Mouse (Mus musculus): ENCODE measurements around the gene Usp54. TPM values are rescaled to one million over a fixed set of nuclear protein-coding genes. Genes with fewer than 3 reads are reported as not detected.

Usp54 gene
- polyA plus RNA-seq, 1 experiment from 2014 or later = 8.6 TPM

DNA sequence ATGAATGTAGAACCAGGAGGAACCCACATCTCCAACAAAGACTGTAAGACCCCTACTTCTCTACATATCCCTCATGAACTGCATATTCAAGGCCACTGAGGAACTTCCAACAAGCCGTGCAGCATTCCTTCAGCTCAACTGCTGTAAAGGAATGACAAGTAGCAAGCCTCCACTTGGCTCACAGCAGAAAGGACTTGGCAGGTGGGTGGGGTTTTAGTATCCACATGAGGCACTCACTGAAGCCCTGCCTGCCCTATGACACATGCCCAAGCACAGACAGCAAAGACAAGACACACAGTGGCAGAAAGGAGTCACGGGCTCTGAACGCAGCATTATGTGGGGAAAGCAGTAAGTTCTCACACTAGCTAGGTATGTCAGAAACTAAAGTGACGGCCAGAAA is 30.7 kb downstream of the Usp54 start:
- no peaks in the 10 kb centered on the region for H3K27me3 ChIP-seq (replicated peaks; ENCODE audit: control insufficient read depth, insufficient read depth, low read length)
- H3K4me3 ChIP-seq (ENCODE audit: low read depth, low read length) = no peak overlapping the region
- no peak overlapping the region for H3K27ac ChIP-seq (ENCODE audit: low read depth, low read length)
- H3K4me2 ChIP-seq (ENCODE audit: low read length) = no peak overlapping the region
- H3K4me1 ChIP-seq (ENCODE audit: control insufficient read depth, insufficient read depth, low read length) = no peaks in the 10 kb centered on the region
- DNase-seq (ENCODE audit: low spot score) = no peak
- no peak for ATAC-seq
- H3K9ac ChIP-seq (ENCODE audit: low read length) = no peak overlapping the region
- H3K36me3 ChIP-seq (ENCODE audit: control insufficient read depth, insufficient read depth, low read length) = peaks cover 11% of the 10 kb centered on the region
- 92% methylated on average over 4 of the region's 4 CpGs for WGBS
- no peaks in the 10 kb centered on the region for H3K9me3 ChIP-seq (replicated peaks; ENCODE audit: control insufficient read depth, low read length)

DNA sequence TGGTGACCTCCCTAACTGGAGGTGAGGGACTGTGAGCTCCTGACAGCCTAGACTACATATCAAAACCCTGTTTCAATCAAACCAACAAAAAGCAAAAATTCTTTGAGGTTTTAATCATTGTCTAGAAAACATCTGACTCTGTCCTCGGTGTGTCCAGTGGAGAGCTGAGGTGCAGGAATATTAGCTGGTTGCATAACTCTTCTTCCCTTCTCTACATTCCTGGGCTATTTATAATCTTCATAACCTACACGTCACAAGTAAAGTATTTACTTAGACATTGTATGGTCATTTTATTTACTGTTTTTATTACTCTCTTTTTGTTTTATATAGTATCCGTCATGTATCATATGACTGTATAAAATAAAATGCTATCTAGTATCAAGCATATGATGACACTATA is 31.3 kb downstream of the Usp54 start:
- Histone ChIP-seq H3K4me1 (ENCODE audit: control insufficient read depth, insufficient read depth, low read length) (no peaks in the 10 kb centered on the region), H3K27me3 (replicated peaks; ENCODE audit: control insufficient read depth, insufficient read depth, low read length) (no peaks in the 10 kb centered on the region), H3K4me3 (ENCODE audit: low read depth, low read length) (no peak overlapping the region), H3K27ac (ENCODE audit: low read depth, low read length) (no peak overlapping the region), H3K9ac (ENCODE audit: low read length) (no peak overlapping the region), H3K4me2 (ENCODE audit: low read length) (no peak overlapping the region), H3K36me3 (ENCODE audit: control insufficient read depth, insufficient read depth, low read length) (peaks cover 11% of the 10 kb centered on the region), H3K9me3 (replicated peaks; ENCODE audit: control insufficient read depth, low read length) (no peaks in the 10 kb centered on the region)
- WGBS = 96% methylated on average over 3 of the region's 3 CpGs
- no peak for DNase-seq (ENCODE audit: low spot score)
- no peak for ATAC-seq

DNA sequence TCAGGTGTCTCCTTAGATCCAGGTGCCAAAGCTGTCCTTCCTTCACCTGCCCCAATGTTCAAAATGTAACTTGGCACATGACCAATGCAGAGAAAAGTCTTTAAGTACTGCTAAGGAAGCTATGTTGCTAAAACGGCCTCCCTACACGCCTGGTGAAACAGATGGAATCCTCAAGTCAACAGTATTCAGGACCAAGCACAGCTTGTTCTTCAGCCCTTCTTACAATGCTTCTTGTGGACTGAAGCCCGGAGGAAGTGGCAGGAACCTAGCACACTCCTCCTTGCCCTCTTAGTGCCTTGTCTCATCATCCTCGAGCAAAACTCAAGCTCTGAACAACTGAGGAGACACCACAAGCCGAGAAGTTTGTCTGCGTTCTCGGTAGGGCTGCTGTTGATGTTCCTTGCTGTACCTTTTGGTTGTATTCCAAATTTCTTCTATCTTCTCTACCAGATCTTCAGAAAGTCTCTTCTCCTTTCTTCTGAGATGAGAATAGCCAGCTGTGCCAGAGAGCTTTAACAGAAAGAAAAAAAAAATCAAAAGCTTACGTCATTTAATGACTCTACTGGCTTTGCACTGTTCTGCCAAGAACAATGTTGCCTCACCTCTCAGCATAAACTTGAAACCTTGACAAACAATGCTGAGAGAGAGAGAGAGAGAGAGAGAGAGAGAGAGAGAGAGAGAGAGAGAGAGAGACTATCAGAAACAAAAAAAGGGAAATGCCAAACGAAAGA is 33.3 kb downstream of the Usp54 start:
- WGBS = 89% methylated on average over 9 of the region's 9 CpGs
- no peak for ATAC-seq
- Histone ChIP-seq H3K9me3 (replicated peaks; ENCODE audit: control insufficient read depth, low read length) (no peaks in the 10 kb centered on the region), H3K36me3 (ENCODE audit: control insufficient read depth, insufficient read depth, low read length) (peaks cover 11% of the 10 kb centered on the region), H3K4me2 (ENCODE audit: low read length) (no peak overlapping the region), H3K9ac (ENCODE audit: low read length) (no peak overlapping the region), H3K4me3 (ENCODE audit: low read depth, low read length) (no peak overlapping the region), H3K27ac (ENCODE audit: low read depth, low read length) (no peak overlapping the region), H3K4me1 (ENCODE audit: control insufficient read depth, insufficient read depth, low read length) (no peaks in the 10 kb centered on the region), H3K27me3 (replicated peaks; ENCODE audit: control insufficient read depth, insufficient read depth, low read length) (no peaks in the 10 kb centered on the region)
- DNase-seq (ENCODE audit: low spot score) = no peak

DNA sequence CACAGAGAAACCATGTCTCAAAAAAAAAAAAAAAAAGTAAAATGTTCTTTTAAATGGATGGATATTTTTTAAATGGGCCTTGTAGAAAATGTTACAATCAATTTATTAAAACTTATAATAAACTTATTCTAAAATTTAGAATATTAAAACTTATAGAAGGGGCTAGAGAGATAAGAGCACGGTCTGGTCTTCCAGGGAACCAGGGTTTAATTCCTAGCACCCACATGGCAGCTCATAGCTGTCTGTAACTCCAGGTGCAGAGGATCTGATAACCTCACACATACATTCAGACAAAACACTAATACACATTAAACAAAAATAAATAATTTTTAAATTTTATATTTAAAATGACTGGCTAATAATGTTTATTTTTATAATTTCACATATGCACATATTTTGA is 39.6 kb downstream of the Usp54 start:
- Histone ChIP-seq H3K4me1 (ENCODE audit: control insufficient read depth, insufficient read depth, low read length) (no peaks in the 10 kb centered on the region), H3K36me3 (ENCODE audit: control insufficient read depth, insufficient read depth, low read length) (peaks cover 3% of the 10 kb centered on the region; the same call in 1 of the 2 replicates), H3K27ac (ENCODE audit: low read depth, low read length) (no peak overlapping the region), H3K4me3 (ENCODE audit: low read depth, low read length) (no peak overlapping the region), H3K4me2 (ENCODE audit: low read length) (no peak overlapping the region), H3K9ac (ENCODE audit: low read length) (no peak overlapping the region), H3K27me3 (replicated peaks; ENCODE audit: control insufficient read depth, insufficient read depth, low read length) (no peaks in the 10 kb centered on the region), H3K9me3 (replicated peaks; ENCODE audit: control insufficient read depth, low read length) (no peaks in the 10 kb centered on the region)
- no peak for ATAC-seq
- DNase-seq (ENCODE audit: low spot score) = no peak
- 91% methylated on average over 1 of the region's 1 CpGs for WGBS

DNA sequence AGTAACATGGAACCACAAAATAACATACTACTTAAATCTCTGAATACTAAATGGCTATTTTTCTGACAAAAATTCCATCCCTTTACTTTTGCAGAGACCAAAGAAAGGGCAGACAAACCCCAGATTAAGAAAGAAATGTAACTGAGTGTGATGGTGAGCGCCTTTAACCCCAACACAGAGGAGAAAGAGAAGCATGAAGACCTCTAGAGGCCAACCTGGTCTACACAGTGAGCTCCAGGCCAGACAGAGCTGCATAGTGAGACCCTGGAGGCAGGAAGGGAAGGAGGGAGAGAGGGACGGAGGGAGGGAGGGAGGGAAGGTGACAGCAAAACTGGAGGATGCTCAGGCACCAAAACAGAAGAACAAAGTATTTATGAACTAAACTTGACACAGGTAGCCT is 40.7 kb downstream of the Usp54 start:
- DNase-seq (ENCODE audit: low spot score) (no peak), ATAC-seq (no peak)
- H3K9me3 ChIP-seq (replicated peaks; ENCODE audit: control insufficient read depth, low read length) = no peaks in the 10 kb centered on the region
- WGBS = 54% methylated on average over 2 of the region's 2 CpGs
- no peaks in the 10 kb centered on the region for H3K27me3 ChIP-seq (replicated peaks; ENCODE audit: control insufficient read depth, insufficient read depth, low read length)
- peaks cover 3% of the 10 kb centered on the region; the same call in 1 of the 2 replicates for H3K4me1 ChIP-seq (ENCODE audit: control insufficient read depth, insufficient read depth, low read length)
- H3K27ac ChIP-seq (ENCODE audit: low read depth, low read length) = no peak overlapping the region
- no peaks in the 10 kb centered on the region for H3K36me3 ChIP-seq (ENCODE audit: control insufficient read depth, insufficient read depth, low read length)
- H3K4me2 ChIP-seq (ENCODE audit: low read length) = no peak overlapping the region
- no peak overlapping the region for H3K4me3 ChIP-seq (ENCODE audit: low read depth, low read length)
- no peak overlapping the region for H3K9ac ChIP-seq (ENCODE audit: low read length)

DNA sequence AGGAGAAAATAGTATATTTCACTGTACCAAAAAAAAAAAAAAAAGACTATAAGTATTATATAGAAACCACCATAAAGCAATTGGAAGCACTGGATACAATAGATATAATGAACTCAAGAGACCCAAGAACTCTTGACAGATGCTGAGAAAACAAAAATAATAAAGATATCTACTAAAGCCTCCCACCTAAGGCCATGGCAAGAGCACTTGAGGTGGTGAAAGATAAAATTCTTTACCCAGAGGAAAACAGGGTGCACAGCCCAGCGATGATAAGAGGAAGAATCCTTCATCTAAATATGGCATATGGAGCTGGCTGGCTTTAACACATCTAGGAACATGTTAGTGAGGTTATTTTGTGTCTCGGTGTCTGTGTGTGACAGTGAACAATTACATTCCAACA is 41.3 kb downstream of the Usp54 start:
- Histone ChIP-seq H3K27ac (ENCODE audit: low read depth, low read length) (no peak overlapping the region), H3K9me3 (replicated peaks; ENCODE audit: control insufficient read depth, low read length) (no peaks in the 10 kb centered on the region), H3K4me1 (ENCODE audit: control insufficient read depth, insufficient read depth, low read length) (peaks cover 3% of the 10 kb centered on the region; the same call in 1 of the 2 replicates), H3K27me3 (replicated peaks; ENCODE audit: control insufficient read depth, insufficient read depth, low read length) (no peaks in the 10 kb centered on the region), H3K4me2 (ENCODE audit: low read length) (no peak overlapping the region), H3K9ac (ENCODE audit: low read length) (no peak overlapping the region), H3K4me3 (ENCODE audit: low read depth, low read length) (no peak overlapping the region), H3K36me3 (ENCODE audit: control insufficient read depth, insufficient read depth, low read length) (no peaks in the 10 kb centered on the region)
- WGBS = 90% methylated on average over 2 of the region's 2 CpGs
- DNase-seq (ENCODE audit: low spot score) (no peak), ATAC-seq (no peak)

DNA sequence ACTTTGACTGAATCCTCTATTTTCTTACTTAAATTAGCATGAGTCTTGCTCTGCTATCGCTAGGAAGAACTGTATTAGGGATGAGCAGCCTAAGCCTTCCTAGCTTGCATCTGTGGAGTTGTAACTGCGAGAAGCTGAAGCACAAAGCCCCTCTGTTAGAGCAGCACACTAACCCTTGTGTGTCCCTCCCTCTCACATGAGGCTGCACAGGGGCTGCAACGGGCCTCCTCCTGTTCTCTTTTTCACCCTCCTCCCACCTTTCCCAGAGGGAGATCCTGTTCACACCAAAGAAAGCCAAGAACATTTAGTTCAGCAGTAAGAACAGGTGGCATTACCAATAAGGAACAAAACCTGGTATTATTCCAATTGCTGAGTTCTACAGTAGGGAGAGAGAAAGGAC is 45.1 kb downstream of the Usp54 start:
- WGBS = 6% methylated on average over 3 of the region's 3 CpGs
- H3K36me3 ChIP-seq (ENCODE audit: control insufficient read depth, insufficient read depth, low read length) = no peaks in the 10 kb centered on the region
- no peak overlapping the region for H3K4me3 ChIP-seq (ENCODE audit: low read depth, low read length)
- H3K9ac ChIP-seq (ENCODE audit: low read length) = no peak overlapping the region
- H3K4me2 ChIP-seq (ENCODE audit: low read length) = no peak overlapping the region
- H3K9me3 ChIP-seq (replicated peaks; ENCODE audit: control insufficient read depth, low read length) = no peaks in the 10 kb centered on the region
- DNase-seq (ENCODE audit: low spot score) (peak; percentile 17), ATAC-seq (no peak)
- H3K27ac ChIP-seq (ENCODE audit: low read depth, low read length) = no peak overlapping the region
- H3K4me1 ChIP-seq (ENCODE audit: control insufficient read depth, insufficient read depth, low read length) = peaks cover 3% of the 10 kb centered on the region; the same call in 1 of the 2 replicates
- H3K27me3 ChIP-seq (replicated peaks; ENCODE audit: control insufficient read depth, insufficient read depth, low read length) = no peaks in the 10 kb centered on the region

DNA sequence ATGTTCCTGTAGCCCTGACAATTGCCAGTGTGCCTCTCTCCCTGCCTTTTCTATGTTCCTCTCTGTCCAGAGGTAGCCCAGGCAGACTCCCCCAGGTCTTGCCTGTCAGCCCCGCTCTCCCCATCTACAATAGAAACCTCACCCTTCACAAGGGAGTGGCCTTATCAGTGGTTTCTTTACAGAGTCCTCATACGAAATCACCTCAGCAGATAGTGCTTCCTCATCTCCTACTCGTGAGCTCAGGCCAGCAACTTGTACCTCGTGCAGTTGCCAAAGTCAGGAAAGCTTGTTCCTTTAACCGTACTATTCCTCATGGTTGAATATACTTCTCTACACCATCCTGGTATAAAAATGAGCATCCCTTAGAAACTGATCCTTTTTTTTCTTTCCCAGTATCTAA is 53.4 kb downstream of the Usp54 start:
- 94% methylated on average over 5 of the region's 5 CpGs for WGBS
- Histone ChIP-seq H3K4me3 (ENCODE audit: low read depth, low read length) (no peak overlapping the region), H3K4me1 (ENCODE audit: control insufficient read depth, insufficient read depth, low read length) (no peaks in the 10 kb centered on the region), H3K27ac (ENCODE audit: low read depth, low read length) (no peak overlapping the region), H3K4me2 (ENCODE audit: low read length) (no peak overlapping the region), H3K9me3 (replicated peaks; ENCODE audit: control insufficient read depth, low read length) (no peaks in the 10 kb centered on the region), H3K27me3 (replicated peaks; ENCODE audit: control insufficient read depth, insufficient read depth, low read length) (no peaks in the 10 kb centered on the region), H3K36me3 (ENCODE audit: control insufficient read depth, insufficient read depth, low read length) (peaks cover 18% of the 10 kb centered on the region; the same call in 1 of the 2 replicates), H3K9ac (ENCODE audit: low read length) (no peak overlapping the region)
- ATAC-seq (no peak), DNase-seq (ENCODE audit: low spot score) (no peak)

DNA sequence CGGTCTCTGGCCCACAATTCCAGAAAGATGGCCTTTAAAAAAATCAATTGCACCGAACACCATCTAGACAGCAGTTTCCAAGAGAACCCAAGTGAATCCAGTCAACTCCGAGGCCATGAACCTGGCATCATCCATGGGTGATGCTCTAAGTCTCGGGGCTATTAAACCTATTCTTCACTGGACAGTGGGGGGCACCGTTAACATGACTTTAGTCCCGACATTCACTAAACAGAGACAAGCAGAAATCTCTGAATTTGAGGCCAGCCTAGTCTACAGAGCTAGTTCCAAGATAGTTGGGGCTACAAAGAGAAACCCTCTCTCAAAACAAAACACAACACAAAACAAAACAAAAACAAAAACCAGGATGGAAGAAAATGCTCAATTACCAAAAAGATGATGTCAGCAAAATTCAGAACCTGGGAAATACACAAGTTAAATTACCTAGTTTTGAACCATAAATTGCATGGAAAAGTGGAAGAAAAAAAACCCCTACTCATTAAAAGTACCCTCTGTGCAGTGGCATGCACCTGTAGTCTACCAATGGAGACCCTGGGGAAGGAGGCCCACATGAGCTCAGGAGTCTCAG is 61.9 kb downstream of the Usp54 start:
- ATAC-seq = no peak
- H3K36me3 ChIP-seq (ENCODE audit: control insufficient read depth, insufficient read depth, low read length) = peaks cover 25% of the 10 kb centered on the region
- DNase-seq (ENCODE audit: low spot score) = no peak
- WGBS = 66% methylated on average over 6 of the region's 6 CpGs
- no peaks in the 10 kb centered on the region for H3K4me1 ChIP-seq (ENCODE audit: control insufficient read depth, insufficient read depth, low read length)
- no peak overlapping the region for H3K4me2 ChIP-seq (ENCODE audit: low read length)
- no peak overlapping the region for H3K4me3 ChIP-seq (ENCODE audit: low read depth, low read length)
- H3K9me3 ChIP-seq (replicated peaks; ENCODE audit: control insufficient read depth, low read length) = no peaks in the 10 kb centered on the region
- H3K27me3 ChIP-seq (replicated peaks; ENCODE audit: control insufficient read depth, insufficient read depth, low read length) = no peaks in the 10 kb centered on the region
- no peak overlapping the region for H3K27ac ChIP-seq (ENCODE audit: low read depth, low read length)
- no peak overlapping the region for H3K9ac ChIP-seq (ENCODE audit: low read length)

All from forebrain, embryonic 14.5 days (tissue).